8 mouse cellular contexts compared by ENCODE assay signal in genomic region chr8:80878801-80879425, GRCm38 (mm10). TPM values are rescaled to one million over a fixed set of nuclear protein-coding genes. Genes with fewer than 3 reads are reported as not detected.
DNase-seq lines count a peak whose midpoint lies in the region; ATAC-seq lines count a peak whose summit lies in the region.

No protein-coding gene starts in this region.

- peak; percentile 81 for DNase-seq in NIH3T3 (ENCODE audit: low read depth)
- DNase-seq in brain, adult 2 months (ENCODE audit: low read depth, low spot score), result peak; percentile 66
- DNase-seq in gastrocnemius, adult 18-20 months (ENCODE audit: low spot score), result peak; percentile 66
- DNase-seq in left cerebral cortex, postnatal 25 days (ENCODE audit: low spot score in 2 of 2), result peak; percentile 40 to 44
- DNase-seq in right cerebral cortex, postnatal 25 days, result peak; percentile 31
- DNase-seq in spleen, postnatal 4 days (ENCODE audit: low spot score in 2 of 2), result no peak

- peak overlapping the region; percentile 94 for H3K27ac ChIP-seq in hindbrain, embryonic 13.5 days

- no peaks in the 10 kb centered on the region for H3K9me3 ChIP-seq in hindbrain, embryonic 13.5 days
- H3K9me3 ChIP-seq in megakaryocyte, embryonic 14.5 days, result no peaks in the 10 kb centered on the region; the same call in 1 of the 2 replicates

- H3K9ac ChIP-seq in hindbrain, embryonic 13.5 days, result peak overlapping the region; percentile 86

- ATAC-seq in hindbrain, embryonic 13.5 days (ENCODE audit: low FRiP score), result no peak

- peaks cover 40% of the 10 kb centered on the region for H3K4me1 ChIP-seq in hindbrain, embryonic 13.5 days (replicated peaks)
- H3K4me1 ChIP-seq in megakaryocyte, embryonic 14.5 days, result peaks cover 26% of the 10 kb centered on the region

- no peaks in the 10 kb centered on the region for H3K36me3 ChIP-seq in hindbrain, embryonic 13.5 days
- H3K36me3 ChIP-seq in megakaryocyte, embryonic 14.5 days (replicated peaks; ENCODE audit: low read length), result no peaks in the 10 kb centered on the region

- peak overlapping the region; percentile 70 for H3K4me2 ChIP-seq in hindbrain, embryonic 13.5 days

- peak overlapping the region; percentile 87 for H3K4me3 ChIP-seq in hindbrain, embryonic 13.5 days
- H3K4me3 ChIP-seq in megakaryocyte, embryonic 14.5 days (replicated peaks), result peak overlapping the region; percentile 96

- intact Hi-C loops in left cerebral cortex, postnatal 25 days (cut with DNase I), result loop anchor here (1.0 to 5.0 kb wide), 3 partner anchors 67 to 127 kb away; no protein-coding TSS in a partner anchor

- H3K27me3 ChIP-seq in hindbrain, embryonic 13.5 days, result no peaks in the 10 kb centered on the region
- H3K27me3 ChIP-seq in megakaryocyte, embryonic 14.5 days (replicated peaks), result peaks cover 49% of the 10 kb centered on the region

- under 1% methylated on average over 26 of the region's 26 CpGs for WGBS in hindbrain, embryonic 13.5 days

RNA-seq across cellular contexts. Expression of gene Gab1, which starts 1.4 kb away (rescaled TPM):
- total RNA-seq in gastrocnemius, adult 18-20 months (2021), result 10 to 100 TPM; 10.6 to 11.9 TPM
- 9.7 and 10.4 TPM in 2 replicates for polyA plus RNA-seq in hindbrain, embryonic 13.5 days (2015; fragmentation: Nextera tagmentation; extraction: Ambion mirVana)
- total RNA-seq in left cerebral cortex, postnatal 25 days (2021), result 10 to 100 TPM; 13.6 to 14.1 TPM
- 0.44 and 3.2 TPM in 2 replicates for polyA plus RNA-seq in megakaryocyte, embryonic 14.5 days (2012; ENCODE audit: insufficient read depth, low replicate concordance)

Comparison
In these comparisons a context has a peak if more than half of its experiments do, and no peak if none do; other contexts are left out.
1. DNase-seq: peak in NIH3T3 (single experiment), brain, adult 2 months (single experiment), gastrocnemius, adult 18-20 months (single experiment), left cerebral cortex, postnatal 25 days (2 of 2) and right cerebral cortex, postnatal 25 days (single experiment); none in spleen, postnatal 4 days (0 of 2).